Mouse (Mus musculus) adrenal gland, adult (tissue): ENCODE data around the gene Hpf1.
A peak's percentile ranks its signal among the peaks of the same experiment; 100 is the strongest.

Experiments
- DNase-seq, 2 experiments: peaks; one replicate each; pipeline ENCODE4 v3.0.0; 2022 to 2023; ENCODE audit warnings: low spot score in 1 of 2; ENCODE audit not compliant: inconsistent age in 2 of 2

Hpf1 gene

DNA sequence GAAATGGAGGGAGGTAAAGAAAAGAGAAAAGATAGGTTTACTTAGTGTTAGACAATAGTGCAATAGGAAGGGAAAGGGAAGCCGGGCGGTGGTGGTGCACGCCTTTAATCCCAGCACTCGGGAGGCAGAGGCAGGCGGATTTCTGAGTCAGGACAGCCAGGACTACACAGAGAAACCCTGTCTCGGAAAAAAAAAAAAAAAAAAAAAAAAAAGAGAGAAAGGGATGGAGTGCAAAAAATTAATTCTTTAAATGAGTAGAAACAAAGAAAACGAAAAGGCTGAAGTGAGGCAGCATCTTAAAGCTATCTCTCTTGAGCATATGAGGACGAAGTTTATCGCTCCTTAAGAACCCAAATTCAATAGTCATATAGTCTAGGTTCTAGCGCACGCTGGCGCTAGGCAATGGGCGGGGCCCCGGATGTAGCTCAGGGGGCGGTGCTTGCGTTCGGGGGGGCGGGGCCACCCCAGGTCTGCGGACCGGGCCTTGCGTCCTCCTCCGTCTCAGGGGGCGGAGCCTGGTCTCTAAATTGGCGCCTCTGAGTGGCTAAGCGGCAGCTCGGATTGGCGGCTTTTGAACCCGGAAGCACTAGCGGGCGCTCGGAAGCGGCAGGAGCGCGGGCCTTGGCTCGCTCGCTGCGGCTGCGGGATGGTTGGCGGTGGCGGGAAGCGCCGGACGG lies at the start of gene Hpf1:
Gene Hpf1, plus strand, starts transcription at position 576 of the 677 bp plus-strand sequence.
- DNase-seq = peak; percentile 95 to 97

GRCm38 (mm10) chr8:60842388-60842787 lies 47.8 kb upstream of the Hpf1 start:
- no peak for DNase-seq

DNA sequence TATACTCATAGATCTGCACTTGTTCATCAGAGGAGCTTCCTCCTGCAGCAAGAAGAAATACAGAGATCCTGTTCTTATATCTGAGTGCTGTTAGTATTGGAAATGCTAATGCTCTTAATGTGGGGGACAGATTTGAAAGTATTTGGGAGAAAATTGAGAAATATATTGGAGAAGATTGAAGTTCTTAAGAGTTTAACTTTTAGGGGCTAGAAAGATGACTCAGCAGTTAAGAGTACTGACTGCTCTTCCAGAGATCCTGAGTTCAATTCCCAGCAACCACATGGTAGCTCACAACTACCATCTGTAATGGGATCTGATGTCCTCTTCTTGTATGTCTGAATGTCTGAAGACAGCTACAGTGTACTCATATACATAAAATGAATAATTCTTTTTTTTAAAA lies 32.7 kb upstream of the Hpf1 start:
- no peak for DNase-seq

GRCm38 (mm10) chr8:60858091-60858490 lies 32.1 kb upstream of the Hpf1 start:
- no peak for DNase-seq

DNA sequence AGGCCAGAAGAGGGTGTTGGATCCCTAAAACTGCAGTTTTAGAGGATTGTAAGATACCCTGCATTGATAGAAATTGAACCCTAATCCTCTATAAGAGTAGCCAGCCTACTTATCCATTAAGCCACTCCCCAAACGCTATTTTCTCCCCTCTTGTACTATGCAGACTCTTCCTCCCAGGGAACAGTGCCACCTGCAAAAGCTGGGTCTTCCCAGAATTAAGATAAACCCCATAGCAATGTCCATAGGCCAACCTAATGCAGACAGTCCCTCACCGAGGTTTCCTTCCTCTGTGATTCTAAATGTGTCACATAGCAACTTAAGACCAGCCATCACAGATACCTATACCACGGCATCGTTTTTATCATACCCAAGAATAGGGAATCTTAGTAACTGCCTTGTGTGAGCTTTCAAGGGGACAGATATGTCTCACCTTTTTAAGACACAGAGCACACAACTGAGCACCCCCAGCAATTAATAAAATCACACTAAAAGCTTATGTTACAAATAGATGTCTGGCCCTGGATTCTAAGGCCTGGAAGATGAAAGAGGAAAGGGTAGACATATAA lies 31.2 kb upstream of the Hpf1 start:
- DNase-seq = no peak

- DNase-seq = peak; percentile 73 to 86
Measured at GRCm38 (mm10) chr8:60859605-60860004, 30.6 kb upstream of the Hpf1 start.

DNA sequence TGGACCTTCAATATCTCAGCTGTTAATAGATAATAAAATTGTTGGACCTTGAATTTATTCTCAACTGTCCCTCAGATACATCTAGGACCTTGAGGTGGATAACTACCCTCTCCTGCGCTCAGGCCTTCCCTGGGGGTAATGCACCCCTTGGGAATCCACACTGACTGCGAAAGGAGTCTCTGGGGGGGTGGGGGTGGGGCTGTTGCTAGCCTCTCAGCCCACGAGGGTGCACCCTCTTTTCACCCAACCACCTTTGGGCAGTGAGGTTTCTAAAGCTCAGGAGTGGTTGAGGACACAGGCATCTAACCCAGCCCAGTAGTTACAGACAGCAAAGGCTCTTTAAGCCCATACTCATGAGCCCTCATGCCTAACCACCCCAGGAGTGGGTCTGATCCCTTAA lies 29.5 kb upstream of the Hpf1 start:
- DNase-seq = no peak

DNA sequence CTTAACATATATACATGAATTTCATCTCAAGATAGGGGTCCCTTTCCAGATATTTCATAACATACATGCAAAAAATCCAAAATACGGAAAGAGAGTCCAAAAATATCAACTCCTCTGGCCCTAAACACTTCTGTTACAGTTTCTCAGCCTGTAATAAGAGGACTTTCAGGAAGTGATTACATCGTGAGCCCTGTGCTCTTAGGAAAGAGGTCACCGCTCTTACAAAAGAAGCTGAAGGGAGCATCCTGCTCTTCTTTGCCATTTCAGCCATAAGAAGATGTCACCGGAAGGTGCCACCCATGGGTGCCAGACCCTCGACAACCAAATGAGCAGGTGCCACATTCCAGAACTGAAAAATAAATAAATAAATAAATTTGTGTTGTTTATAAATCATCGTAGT lies 28.4 kb upstream of the Hpf1 start:
- DNase-seq = no peak

GRCm38 (mm10) chr8:60864875-60865274 lies 25.3 kb upstream of the Hpf1 start:
- DNase-seq = no peak

DNA sequence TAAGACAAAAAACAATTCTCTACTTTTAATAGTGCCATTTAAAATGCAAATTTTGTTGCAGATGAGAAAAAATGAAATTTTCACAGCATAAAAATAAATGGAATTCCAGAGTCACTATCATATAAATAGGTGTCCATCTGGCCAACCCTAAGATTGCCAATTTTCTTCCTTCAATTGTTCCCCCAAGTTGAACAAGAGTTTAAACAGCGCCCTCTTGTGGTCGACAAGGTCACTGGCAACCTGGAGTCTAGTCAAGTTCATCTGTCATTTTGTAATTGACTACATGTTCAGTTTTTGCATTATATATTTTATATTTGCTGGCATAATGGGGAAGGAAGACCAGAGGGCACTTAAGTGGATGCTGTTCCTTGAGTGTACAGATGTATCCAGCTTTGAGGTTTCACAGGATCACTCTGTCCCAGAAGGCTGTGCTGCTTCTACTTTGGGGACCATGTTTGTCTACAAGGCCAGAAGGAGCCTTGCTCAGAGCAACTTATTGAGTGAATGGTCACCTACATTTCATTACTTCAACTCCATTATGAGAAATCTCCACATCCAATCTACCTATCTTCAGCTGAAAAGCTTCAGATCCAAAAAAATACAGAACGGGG lies 24.6 kb upstream of the Hpf1 start:
- peak; percentile 43 to 85 for DNase-seq

- DNase-seq = no peak
Measured at GRCm38 (mm10) chr8:60867468-60868115, 22.6 kb upstream of the Hpf1 start.

DNA sequence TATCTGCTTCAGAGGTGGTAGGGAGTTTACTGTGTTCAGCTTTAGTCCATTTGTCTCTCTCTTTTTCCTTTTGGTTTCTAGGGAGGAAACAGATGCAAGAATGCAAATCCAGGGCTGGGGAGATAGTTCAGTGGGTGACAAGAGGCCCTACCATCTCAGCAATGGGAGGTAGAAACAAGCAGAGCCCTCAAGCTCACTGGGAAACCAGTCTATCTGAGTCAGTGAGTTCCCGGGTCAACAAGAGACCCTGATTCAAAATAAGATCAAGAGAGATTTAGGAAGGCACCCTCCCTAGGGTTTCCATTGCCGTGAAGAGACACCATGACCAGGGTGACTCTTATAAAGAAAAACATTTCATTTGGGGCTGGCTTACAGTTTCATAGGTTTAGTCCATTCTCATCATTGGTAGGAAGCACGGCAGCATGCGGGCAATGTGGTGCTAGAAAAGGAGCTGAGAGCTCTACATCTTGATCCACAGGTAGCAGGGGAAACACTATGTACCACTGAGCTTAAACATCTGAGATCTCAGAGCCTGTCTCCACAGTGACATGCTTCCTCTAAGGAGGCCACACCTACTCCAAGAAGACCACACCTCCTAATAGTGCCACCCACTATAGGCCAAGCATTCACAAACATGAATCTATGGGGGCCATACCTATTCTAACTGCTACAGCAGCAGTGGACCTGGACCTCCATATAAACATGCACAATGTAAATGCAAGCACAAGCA lies 21.8 kb upstream of the Hpf1 start:
- no peak for DNase-seq

GRCm38 (mm10) chr8:60869761-60870160 lies 20.5 kb upstream of the Hpf1 start:
- no peak for DNase-seq

DNA sequence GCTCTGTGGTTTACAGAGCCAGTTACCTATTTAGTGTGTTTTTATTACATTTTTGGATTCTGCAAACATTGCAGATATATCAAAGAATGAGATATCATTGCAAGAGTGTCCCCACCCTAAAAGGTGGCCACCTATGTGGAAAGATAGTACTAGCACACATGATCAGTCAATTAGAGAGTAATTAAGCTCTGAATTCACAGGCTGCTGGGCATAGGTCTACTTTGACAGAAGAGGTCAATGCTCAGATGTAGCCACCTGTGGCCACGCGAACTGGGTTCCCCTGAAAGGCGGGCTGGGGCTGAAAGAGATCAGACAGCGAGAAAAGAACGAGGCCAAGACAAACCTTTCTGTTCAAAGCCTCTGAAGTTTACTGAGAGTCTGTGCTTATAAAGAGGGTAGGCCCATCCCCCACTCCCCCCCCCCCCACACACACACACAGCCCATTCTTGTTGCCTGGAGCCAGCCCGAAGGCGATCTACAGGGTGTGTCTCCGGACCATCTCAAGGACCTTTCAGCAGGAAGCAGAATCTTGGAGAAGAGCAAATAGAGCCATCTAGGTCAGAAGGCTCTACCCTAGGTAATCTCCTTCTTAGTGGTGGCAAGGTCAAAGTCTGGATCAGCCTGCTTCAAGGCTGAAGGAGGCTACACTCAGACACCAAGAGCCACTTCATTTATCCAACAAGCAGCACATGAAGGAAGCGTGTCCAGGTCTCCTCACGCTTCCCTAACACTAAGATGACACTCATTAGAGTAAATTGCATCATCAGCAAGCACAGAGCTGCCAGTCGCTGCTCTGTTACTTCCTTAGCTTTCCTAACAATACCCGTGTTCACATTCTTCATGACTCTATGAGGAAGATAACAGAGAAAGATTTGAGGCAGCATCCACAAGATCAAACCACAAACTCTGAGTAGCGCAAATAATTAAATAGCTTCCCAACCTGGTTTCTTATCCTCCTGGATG lies 19.7 kb upstream of the Hpf1 start:
- no peak for DNase-seq

DNA sequence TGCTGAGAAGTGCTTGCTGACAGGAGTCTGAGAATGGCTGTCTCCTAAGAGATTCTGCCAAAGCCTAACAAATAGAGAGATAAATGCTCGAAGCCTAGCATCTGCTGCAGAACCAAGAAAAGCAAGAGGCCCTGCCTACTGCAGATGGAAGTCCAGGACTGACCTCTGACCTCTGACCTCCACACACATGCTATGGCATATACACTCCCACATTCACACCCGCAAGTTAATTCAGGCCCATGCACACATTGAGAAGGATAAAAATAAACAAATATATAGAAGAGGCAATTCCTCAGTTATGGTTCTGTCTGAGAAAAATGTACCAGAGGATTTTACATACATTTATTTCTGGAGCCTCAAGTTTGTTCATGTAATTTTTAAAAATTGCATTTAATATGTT lies 11.6 kb upstream of the Hpf1 start:
- DNase-seq = no peak

- no peak for DNase-seq
Measured at GRCm38 (mm10) chr8:60883419-60884137, 6.6 kb upstream of the Hpf1 start.

DNA sequence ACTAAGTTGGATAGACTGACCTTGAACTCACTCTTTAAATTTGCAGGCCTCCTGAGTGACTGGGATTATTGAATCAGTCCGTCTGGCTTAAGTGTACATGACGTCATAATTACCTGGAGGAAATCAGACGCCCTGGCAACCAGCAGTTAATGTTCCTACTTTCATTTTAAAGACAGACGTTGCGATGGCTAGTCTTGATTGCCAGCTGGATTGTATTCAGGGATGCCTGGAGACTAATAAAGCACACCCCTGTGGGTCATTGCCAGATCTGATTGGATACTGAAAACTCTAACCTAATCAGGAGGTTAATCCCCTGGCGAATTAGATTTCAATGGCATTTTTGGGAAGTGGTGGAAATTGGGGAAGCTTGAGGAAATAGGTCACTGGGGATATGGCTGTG lies 3.5 kb upstream of the Hpf1 start:
- DNase-seq = peak in 1 of 2 experiments; percentile 35

DNA sequence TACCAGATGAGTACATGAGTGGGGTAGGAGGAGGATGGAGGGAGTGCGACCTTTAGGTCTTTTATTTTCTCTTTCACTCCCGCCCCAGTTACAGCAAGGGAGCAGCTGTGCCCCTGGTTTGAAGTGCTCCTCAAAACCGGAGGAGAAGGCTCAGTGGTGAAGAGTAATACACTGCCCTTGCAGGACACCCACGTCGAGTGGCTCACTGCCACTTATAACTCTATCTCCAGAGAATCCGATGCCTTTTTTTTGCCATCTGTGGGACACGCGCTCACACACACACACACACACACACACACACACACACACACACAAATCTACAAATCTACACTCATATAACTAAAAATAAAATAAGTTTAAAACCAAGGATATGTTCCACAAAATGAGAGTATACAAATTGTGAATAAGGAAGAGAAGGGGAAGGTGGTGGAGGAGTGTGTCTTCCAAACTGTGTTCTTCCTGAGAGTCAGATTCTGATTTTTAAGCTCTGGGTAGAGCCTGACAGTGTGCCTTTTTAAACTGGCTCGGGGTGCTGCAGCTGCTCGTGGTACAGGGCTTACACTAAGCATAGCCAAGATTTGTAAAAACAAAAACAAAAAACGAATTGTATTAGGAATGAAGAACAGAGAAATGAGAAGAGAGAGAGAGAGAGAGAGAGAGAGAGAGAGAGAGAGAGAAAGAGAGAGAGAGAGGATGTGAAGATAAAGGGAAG lies 931 bp upstream of the Hpf1 start:
- no peak for DNase-seq

DNA sequence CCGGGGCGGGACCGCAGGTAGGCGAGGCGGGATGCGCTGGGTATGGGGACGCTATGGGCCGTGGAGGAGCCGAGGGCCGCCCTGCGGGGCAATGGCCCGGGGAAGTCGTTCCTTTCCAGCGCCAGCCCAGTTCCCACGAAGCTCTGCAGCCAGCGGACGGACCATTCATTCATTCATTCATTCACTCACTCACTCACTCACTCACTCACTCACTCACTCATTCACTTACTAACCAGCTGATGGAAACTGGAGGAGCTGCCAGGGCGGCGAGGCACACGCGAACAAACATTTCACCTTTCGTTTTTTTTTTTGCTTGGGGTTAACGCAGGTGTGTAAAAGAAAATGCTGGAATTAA lies 279 bp downstream of the Hpf1 start:
- no peak for DNase-seq
